Mouse (Mus musculus) hindbrain, postnatal 0 days (tissue): ENCODE data around the gene Fgfr2. TPM values are rescaled to one million over a fixed set of nuclear protein-coding genes. Genes with fewer than 3 reads are reported as not detected.

ENCODE experiments used
- ATAC-seq: fragments of 200-750 bp; cut with Nextera tagmentation; 2 replicates; pipeline ENCODE4 v1.8.0; 2017; ENCODE audit warnings: mild to moderate bottlenecking, moderate TSS enrichment, moderate library complexity
- DNase-seq: peaks from one replicate; pipeline ENCODE4 v3.0.0-alpha.2; 2015; ENCODE audit warnings: low spot score
- H3K27ac ChIP-seq: fragments of 300-500 bp; sonication (generic); 2 replicates; pipeline ENCODE4 v1.5.1; 2014; ENCODE audit warnings: mild to moderate bottlenecking
- H3K27me3 ChIP-seq: fragments of 300-500 bp; sonication (generic); 2 replicates; pipeline ENCODE4 v1.6.1; 2014; ENCODE audit warnings: low read length, mixed read lengths; ENCODE audit not compliant: insufficient read depth
- H3K36me3 ChIP-seq: fragments of 300-500 bp; sonication (generic); 2 replicates; pipeline ENCODE4 v1.6.1; 2014; ENCODE audit warnings: low read length, mixed read lengths; ENCODE audit not compliant: insufficient read depth
- H3K4me1 ChIP-seq: fragments of 300-500 bp; sonication (generic); 2 replicates; pipeline ENCODE4 v1.6.1; 2014; ENCODE audit warnings: antibody characterized with exemption, low read length, mixed read lengths; ENCODE audit not compliant: insufficient read depth
- H3K4me2 ChIP-seq: fragments of 300-500 bp; sonication (generic); 2 replicates; pipeline ENCODE4 v1.6.1; 2014; ENCODE audit warnings: low read depth, mild to moderate bottlenecking, low read length, moderate library complexity, mixed read lengths
- H3K4me3 ChIP-seq: fragments of 300-500 bp; sonication (generic); 2 replicates; pipeline ENCODE4 v1.5.1; 2014; ENCODE audit warnings: low read length
- H3K9ac ChIP-seq: fragments of 300-500 bp; sonication (generic); replicated peaks from 2 replicates; pipeline ENCODE4 v1.6.1; 2014; ENCODE audit warnings: mild to moderate bottlenecking, low read length, moderate library complexity, mixed read lengths
- H3K9me3 ChIP-seq: fragments of 300-500 bp; sonication (generic); 2 replicates; pipeline ENCODE4 v1.6.1; 2016; ENCODE audit warnings: low read length, mixed read lengths
- CTCF ChIP-seq: IDR thresholded peaks from 2 replicates; pipeline ENCODE4 v1.5.1; 2016; ENCODE audit warnings: antibody characterized with exemption, control low read depth, low read depth
- WGBS: fragments of 180-500 bp; shearing (Covaris S2); extraction: QIAGEN DNeasy Blood & Tissue Kit; methylation state at CpG from one replicate; pipeline ENCODE4 v1.1.7; 2014; 5-methylcytosine and 5-hydroxymethylcytosine counted together
- polyA plus RNA-seq: library from polyadenylated mRNA; unstranded; fragments of >200 nt; fragmentation: Nextera tagmentation; extraction: Ambion mirVana; gene quantifications from 2 replicates; pipeline ENCODE4 v1.2.1, GENCODE M21; 2015
- total RNA-seq: library from RNA; depleted of rRNA; stranded (reverse); fragments of >200 nt; gene quantifications from 2 replicates; pipeline ENCODE4 v1.2.3, GENCODE M21; 2014

Fgfr2 gene
- total and polyA plus RNA-seq, 2 experiments from 2014 or later, result 17.3 to 49.0 TPM

GRCm38 (mm10) chr7:132031940-132032531 is 1091.1 kb downstream of the Fgfr2 start:
- Histone ChIP-seq H3K9me3 (no peaks in the 10 kb centered on the region), H3K4me1 (peaks cover 4% of the 10 kb centered on the region; the same call in 1 of the 2 replicates), H3K9ac (no peak overlapping the region), H3K4me2 (no peak overlapping the region), H3K27me3 (no peaks in the 10 kb centered on the region), H3K27ac (no peak overlapping the region), H3K36me3 (no peaks in the 10 kb centered on the region), H3K4me3 (no peak overlapping the region)
- ATAC-seq, result peak; percentile 69
- WGBS, result 31% methylated on average over 6 of the region's 6 CpGs
- no peak for TF ChIP-seq CTCF
- DNase-seq, result peak; percentile 56

GRCm38 (mm10) chr7:132026671-132027070 is 1096.5 kb downstream of the Fgfr2 start:
- Histone ChIP-seq H3K27ac (no peak overlapping the region), H3K4me3 (no peak overlapping the region), H3K9me3 (no peaks in the 10 kb centered on the region), H3K4me1 (no peaks in the 10 kb centered on the region), H3K36me3 (no peaks in the 10 kb centered on the region), H3K4me2 (no peak overlapping the region), H3K9ac (no peak overlapping the region), H3K27me3 (no peaks in the 10 kb centered on the region)
- 73% methylated on average over 6 of the region's 6 CpGs for WGBS
- DNase-seq (no peak), ATAC-seq (no peak)
- TF ChIP-seq CTCF, result no peak

DNA sequence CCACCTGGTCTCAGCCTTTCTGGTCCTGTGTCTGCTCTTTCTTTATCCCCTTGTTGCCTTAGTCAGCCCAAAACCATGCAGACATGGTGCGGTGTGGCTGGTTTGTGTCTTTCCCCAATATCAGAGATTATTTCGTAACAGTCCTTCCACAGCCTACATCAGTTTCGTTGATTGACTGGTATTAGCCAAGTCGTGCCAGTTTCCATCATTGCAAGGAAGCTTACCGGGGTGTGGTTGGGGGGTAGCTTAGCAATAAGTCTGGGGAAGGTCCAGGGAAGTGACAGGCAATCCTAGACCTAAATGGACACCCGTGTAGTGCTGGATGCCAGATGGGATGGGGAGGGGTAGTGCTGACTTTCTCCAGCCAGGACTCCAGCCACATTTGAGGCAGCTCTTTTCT is 1097.6 kb downstream of the Fgfr2 start:
- ATAC-seq (no peak; the same call in 1 of the 2 replicates), DNase-seq (no peak)
- H3K36me3 ChIP-seq, result no peaks in the 10 kb centered on the region
- no peak overlapping the region for H3K9ac ChIP-seq
- H3K27ac ChIP-seq, result no peak overlapping the region
- H3K4me2 ChIP-seq, result no peak overlapping the region
- WGBS, result 52% methylated on average over 6 of the region's 6 CpGs
- no peaks in the 10 kb centered on the region for H3K4me1 ChIP-seq
- H3K9me3 ChIP-seq, result no peaks in the 10 kb centered on the region
- no peaks in the 10 kb centered on the region for H3K27me3 ChIP-seq
- no peak overlapping the region for H3K4me3 ChIP-seq
- TF ChIP-seq CTCF, result no peak

GRCm38 (mm10) chr7:132015933-132016332 is 1107.2 kb downstream of the Fgfr2 start:
- TF ChIP-seq CTCF, result no peak
- H3K9ac ChIP-seq, result no peak overlapping the region
- H3K36me3 ChIP-seq, result no peaks in the 10 kb centered on the region
- no peak overlapping the region for H3K4me2 ChIP-seq
- no peaks in the 10 kb centered on the region for H3K27me3 ChIP-seq
- no peak overlapping the region for H3K4me3 ChIP-seq
- 71% methylated on average over 3 of the region's 3 CpGs for WGBS
- ATAC-seq (no peak), DNase-seq (no peak)
- no peaks in the 10 kb centered on the region for H3K9me3 ChIP-seq
- peaks cover 8% of the 10 kb centered on the region; the same call in 1 of the 2 replicates for H3K4me1 ChIP-seq
- H3K27ac ChIP-seq, result no peak overlapping the region

- DNase-seq (no peak), ATAC-seq (no peak)
- H3K27ac ChIP-seq, result no peak overlapping the region
- no peaks in the 10 kb centered on the region for H3K9me3 ChIP-seq
- H3K4me1 ChIP-seq, result peaks cover 8% of the 10 kb centered on the region; the same call in 1 of the 2 replicates
- WGBS, result 28% methylated on average over 3 of the region's 3 CpGs
- H3K9ac ChIP-seq, result no peak overlapping the region
- no peaks in the 10 kb centered on the region for H3K27me3 ChIP-seq
- H3K4me2 ChIP-seq, result no peak overlapping the region
- no peak overlapping the region for H3K4me3 ChIP-seq
- no peak for TF ChIP-seq CTCF
- no peaks in the 10 kb centered on the region for H3K36me3 ChIP-seq
Measured at GRCm38 (mm10) chr7:132015193-132015592, 1108.0 kb downstream of the Fgfr2 start.

DNA sequence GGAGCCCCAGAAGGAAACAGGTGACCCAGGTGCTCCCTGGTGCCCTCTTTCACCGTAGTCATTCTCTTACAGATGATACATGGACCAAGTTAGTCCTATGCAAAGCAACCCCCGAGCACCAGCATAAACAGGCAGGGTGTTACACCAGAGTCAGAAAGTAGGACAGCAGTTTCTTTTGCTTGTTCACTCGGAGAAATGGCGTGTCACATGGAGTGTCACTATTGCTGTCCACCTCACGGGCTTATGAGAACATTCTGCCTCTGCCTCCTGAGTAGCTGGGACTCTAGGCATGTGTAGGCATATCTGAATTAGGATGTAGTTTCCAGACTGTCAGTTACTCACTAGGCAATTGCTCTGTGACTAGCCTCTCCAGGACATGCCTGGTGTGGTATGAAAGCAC is 1109.2 kb downstream of the Fgfr2 start:
- no peak overlapping the region for H3K4me3 ChIP-seq
- H3K9me3 ChIP-seq, result no peaks in the 10 kb centered on the region
- TF ChIP-seq CTCF, result no peak
- no peaks in the 10 kb centered on the region for H3K27me3 ChIP-seq
- no peak overlapping the region for H3K9ac ChIP-seq
- H3K27ac ChIP-seq, result no peak overlapping the region
- ATAC-seq (no peak), DNase-seq (no peak)
- H3K4me1 ChIP-seq, result peaks cover 8% of the 10 kb centered on the region; the same call in 1 of the 2 replicates
- H3K4me2 ChIP-seq, result no peak overlapping the region
- H3K36me3 ChIP-seq, result no peaks in the 10 kb centered on the region
- 74% methylated on average over 5 of the region's 5 CpGs for WGBS

DNA sequence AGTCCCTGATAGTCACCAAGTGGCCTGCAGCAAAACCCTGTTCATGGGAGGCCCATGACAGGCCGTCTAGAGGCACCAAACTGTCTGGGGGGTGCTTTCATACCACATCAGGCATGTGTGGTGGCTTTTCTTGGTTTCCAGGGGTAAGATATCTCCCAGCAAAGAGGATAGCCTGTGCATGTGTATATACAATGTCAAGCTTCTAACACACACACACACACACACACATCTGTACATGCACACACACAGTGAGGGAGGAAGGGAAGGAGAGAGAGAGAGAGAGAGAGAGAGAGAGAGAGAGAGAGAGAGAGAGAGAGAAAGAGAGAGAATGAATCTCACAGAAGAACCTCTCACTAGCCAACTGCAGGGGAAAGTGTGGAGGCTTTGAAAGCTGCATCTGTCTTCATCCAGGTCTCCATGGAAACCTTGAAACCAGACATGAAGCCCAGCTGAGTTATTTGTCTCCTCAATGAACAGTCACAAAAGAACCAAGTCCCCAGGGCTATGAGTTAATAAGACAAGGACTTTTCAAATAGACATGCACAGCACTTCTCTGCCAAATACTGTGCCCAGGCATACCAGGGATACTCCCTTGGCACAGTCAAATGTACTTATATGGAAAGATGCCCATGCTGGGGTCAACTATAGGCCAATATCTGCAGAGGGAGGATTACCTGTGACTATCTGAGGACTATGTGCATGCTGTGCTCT is 1110.0 kb downstream of the Fgfr2 start:
- peak; percentile 91 for DNase-seq
- H3K4me2 ChIP-seq, result no peak overlapping the region
- H3K4me3 ChIP-seq, result no peak overlapping the region
- H3K27ac ChIP-seq, result peak overlapping the region; percentile 48; the same call in 1 of the 2 replicates
- no peak overlapping the region for H3K9ac ChIP-seq
- WGBS, result 9% methylated on average over 1 of the region's 1 CpGs
- peaks cover 8% of the 10 kb centered on the region; the same call in 1 of the 2 replicates for H3K4me1 ChIP-seq
- TF ChIP-seq CTCF, result no peak
- peak; percentile 91 for ATAC-seq
- no peaks in the 10 kb centered on the region for H3K27me3 ChIP-seq
- no peaks in the 10 kb centered on the region for H3K36me3 ChIP-seq
- no peaks in the 10 kb centered on the region for H3K9me3 ChIP-seq
